Mouse (Mus musculus) lung, adult 2 months (tissue): ENCODE results near the gene Nox3.

Experiments used
- CTCF ChIP-seq: fragments of 200-500 bp; IDR thresholded peaks from 2 replicates; pipeline ENCODE4 v1.5.1; 2011; ENCODE audit warnings: mild to moderate bottlenecking, low read length, control low read depth; ENCODE audit not compliant: insufficient read depth
- POLR2A ChIP-seq: fragments of 200-500 bp; IDR thresholded peaks from 2 replicates; pipeline ENCODE4 v1.6.1; 2011; ENCODE audit warnings: low read depth, mild to moderate bottlenecking, control low read depth, low read length, borderline replicate concordance; ENCODE audit errors: extremely low read depth

DNA sequence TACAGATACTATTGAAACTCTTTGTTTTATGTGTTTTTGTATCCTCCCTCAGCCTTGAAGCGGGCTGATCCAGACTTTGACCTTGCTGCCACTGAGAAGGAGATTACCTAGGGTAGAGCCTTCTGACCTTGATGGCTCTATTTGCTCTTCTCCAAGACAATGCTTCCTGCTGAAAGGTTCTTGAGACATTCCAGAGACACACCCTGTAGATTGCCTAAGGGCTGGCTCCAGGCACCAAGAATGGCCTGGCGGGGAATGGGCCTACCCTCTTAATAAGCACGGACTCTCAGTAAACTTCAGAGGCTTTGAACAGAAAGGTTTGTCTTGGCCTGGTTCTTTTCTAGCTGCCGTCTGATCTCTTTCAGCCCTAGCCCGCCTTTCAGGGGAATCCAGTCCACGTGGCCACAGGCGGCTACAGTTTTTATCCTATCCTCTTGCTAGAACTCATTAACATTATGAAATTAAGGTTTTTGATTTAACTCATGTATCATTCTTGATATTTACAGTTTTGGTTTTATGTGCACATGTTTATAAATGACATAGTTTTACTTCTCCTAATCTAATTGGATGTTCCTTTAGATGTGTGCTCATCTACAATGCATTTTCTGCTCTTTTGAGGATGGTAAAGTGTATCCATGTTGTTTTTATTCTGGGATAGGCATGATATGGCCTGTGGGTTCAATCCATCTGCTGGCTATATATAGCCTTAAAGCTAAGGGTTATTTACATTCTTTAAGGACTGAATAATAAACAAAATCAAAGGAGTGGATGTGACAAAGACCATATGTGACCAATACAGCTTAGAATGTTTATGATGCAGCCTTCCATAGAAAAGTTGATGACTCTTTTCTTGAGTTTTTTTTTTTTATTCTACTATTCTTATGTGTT lies 79.5 kb downstream of the Nox3 start:
- no peak for TF ChIP-seq POLR2A
- TF ChIP-seq CTCF, result no peak
